Mouse (Mus musculus): ENCODE measurements around the gene Snrnp200.
"Not testable (repeated sequence)": the region's sequence is repeated elsewhere in the genome, so short reads cannot be mapped to it uniquely, and the experiment has no call there.

Gene Snrnp200

GRCm38 (mm10) chr2:127254604-127255134 is 46.5 kb downstream of the Snrnp200 start:
- DNase-seq (ENCODE audit: low spot score), result no peak

- no peak for DNase-seq (ENCODE audit: low spot score)
Measured at GRCm38 (mm10) chr2:127255294-127255693, 47.1 kb downstream of the Snrnp200 start.

- peak; percentile 60 for DNase-seq (ENCODE audit: low spot score)
Measured at GRCm38 (mm10) chr2:127259340-127259739, 51.2 kb downstream of the Snrnp200 start.

- no peak for DNase-seq (ENCODE audit: low spot score)
Measured at GRCm38 (mm10) chr2:127262480-127262879, 54.3 kb downstream of the Snrnp200 start.

- DNase-seq (ENCODE audit: low spot score), result no peak
Measured at GRCm38 (mm10) chr2:127267854-127268253, 59.7 kb downstream of the Snrnp200 start.

DNA sequence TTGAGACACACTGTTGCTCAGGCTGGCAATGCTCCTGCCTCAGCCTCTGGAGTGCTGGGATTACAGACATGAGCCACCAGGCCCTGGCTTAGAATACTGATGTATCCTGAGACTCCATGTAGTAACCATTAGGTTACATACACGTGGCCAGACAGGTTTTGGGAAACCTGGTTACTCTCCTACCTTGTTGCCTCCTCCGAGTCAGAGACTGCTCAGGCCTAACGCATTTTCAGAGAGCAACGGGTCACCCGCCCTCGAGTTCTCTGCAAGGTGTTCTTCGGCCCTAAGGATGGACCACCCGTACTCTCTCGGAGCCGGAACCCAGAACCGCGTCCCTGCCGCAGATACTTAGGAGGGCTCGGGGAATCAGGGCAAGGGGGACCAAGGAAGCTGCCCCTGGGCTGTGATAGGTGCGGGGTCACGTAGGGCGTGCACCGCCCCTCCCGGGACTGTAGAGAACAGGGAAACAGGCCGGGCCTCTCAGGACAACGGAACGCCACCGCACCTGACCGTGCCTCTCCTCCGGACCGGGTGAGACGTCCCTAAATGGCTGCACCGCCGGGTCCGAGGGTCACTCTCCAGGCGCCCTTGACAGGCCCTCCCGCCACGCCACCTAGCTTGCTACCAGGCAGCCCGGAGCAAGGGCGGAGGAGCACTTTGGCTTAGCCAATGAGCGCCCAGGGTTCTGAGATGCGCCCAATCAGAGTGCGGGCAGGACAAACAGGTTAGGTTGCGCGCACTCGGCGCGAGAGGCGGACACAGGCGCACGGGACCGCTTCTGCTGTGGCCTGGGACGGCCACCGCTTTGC is 61.5 kb downstream of the Snrnp200 start, which contains the start of gene Stard7:
Gene Stard7 (plus strand): TSS at position 728 of the 809 bp plus-strand sequence.
- DNase-seq (ENCODE audit: low spot score), result peak; percentile 94

DNA sequence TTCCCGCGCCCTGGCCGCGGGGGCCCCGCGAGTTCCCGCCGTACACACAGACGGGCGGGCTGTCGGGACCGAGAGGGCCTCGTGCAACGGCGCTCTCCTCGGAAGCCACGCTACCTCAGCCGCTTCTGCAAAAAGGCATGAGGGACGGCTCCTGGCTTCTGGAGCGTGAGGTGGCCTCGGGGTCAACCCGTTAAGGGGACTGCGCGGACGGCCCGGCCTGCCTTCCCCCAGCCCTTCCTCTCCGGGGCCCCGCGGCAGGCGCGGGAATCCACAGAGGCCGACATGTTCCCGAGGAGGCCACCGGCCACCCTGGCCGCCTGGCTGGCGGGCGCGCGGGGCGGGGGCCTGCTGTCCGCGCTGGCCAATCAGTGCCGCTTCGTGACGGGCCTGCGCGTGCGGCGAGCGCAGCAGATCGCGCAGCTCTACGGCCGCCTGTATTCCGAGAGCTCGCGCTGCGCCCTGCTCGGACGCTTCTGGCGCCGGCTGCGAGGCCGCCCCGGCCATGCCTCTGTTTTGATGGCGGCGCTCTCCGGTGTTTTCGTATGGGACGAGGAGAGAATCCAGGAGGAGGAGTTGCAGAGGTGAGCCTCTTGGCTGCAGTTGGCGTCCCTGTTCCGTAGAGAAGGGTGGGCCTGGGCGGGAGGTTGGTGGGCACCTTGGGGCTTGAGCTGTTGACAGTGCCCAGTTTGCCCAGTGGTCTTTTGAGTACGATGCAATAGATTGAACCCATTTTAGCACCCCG is 62.3 kb downstream of the Snrnp200 start:
- peak; percentile 83 for DNase-seq (ENCODE audit: low spot score)

- DNase-seq (ENCODE audit: low spot score), result no peak
Measured at GRCm38 (mm10) chr2:127271042-127271515, 62.9 kb downstream of the Snrnp200 start.

GRCm38 (mm10) chr2:127272049-127272448 is 63.9 kb downstream of the Snrnp200 start:
- not testable (repeated sequence) for DNase-seq (ENCODE audit: low spot score)

DNA sequence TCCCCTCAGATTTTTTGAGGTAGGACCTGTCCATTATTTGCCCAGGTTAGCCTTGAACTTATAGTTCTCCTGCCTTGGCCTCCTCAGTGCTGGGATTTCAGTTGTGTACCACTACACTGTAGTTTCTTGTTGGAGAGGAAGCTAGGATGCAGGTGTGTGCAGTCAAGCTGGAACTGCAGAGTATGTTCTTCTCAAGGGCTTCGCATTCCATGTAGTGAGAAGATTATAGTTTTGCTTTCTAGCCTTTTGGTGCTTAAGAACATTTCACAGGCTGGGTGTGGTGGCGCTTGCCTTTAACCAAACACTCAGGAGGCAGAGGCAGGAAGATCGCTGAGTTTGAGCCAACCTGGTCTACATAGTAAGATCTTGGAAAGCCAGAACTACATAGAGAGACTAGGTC is 64.6 kb downstream of the Snrnp200 start:
- no peak for DNase-seq (ENCODE audit: low spot score)

DNA sequence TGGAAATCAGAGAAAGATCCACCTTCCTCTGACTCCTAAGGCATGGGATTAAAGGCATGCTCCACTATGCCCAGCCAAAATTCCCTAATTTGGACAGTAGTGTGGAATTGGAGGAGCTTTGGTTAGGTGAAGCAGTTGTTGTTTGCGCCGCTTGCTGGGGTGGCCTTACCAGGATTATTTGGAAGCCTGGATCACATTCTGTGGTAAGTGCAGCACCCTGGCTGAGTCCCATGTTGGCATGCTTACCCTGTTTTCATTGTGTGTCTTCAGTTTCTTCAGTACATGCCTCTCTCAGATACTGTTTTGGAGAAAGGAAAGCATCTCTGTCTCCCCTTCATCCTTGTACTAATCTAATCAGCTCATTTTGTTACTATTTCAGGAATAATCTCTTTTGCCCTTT is 66.4 kb downstream of the Snrnp200 start:
- no peak for DNase-seq (ENCODE audit: low spot score)

DNA sequence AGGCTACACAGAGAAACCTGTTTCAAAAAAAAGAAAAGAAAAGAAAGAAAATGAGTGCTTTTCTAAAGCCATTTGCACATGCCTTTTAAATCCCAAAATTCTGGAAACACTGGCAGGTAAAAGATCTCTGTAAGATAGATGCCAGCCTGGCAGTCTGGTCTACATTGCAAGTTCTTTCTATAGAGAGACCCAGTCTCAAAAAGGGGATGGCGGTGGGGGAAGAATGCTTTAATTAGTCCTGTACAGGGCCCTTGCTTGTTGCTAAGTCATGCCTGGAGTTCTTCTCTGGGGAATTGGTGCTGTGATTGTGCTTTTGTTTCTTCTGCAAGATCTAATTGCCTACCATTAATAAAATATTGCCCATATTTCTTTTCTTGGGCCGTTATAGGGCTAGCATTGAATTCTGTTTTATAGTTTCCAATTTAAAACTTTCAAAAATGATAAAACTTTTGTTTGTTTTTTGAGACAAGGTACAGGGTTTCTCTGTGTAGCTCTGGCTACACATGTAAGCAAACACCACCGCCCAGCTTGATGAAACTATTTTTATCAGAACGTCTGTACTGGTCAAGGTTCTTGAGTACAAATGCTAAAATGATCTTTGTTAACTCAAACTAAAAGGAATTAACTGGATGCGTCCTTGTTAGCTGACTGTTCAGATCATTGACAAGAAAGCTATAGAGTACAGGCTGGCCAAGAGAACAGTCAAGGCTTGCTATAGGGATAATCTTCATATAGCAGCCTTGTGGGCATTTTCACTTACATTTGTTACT is 67.5 kb downstream of the Snrnp200 start:
- DNase-seq (ENCODE audit: low spot score), result no peak

DNA sequence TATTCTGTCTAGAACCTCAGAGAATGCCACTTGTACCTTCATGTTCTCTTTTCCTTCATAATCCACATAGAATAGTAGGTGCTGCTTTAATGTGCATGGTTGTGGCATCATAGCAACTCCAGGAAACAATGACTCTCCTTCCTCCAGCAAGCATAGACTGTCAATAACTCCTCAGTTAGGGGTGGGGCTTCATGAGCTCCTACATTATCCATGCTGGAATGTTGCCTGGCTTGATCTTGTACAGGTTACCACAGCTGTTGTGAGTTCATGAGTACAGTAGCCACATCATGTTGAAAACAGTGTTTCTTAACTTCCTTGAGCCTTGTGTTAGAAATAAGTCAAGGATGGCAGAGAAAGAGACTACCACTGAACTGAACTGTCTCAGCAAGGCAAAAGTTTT is 70.0 kb downstream of the Snrnp200 start:
- no peak for DNase-seq (ENCODE audit: low spot score)

Measured in ovary, adult 18-20 months (tissue).